Mouse (Mus musculus): ENCODE results near the gene Dnali1.

Gene Dnali1

DNA sequence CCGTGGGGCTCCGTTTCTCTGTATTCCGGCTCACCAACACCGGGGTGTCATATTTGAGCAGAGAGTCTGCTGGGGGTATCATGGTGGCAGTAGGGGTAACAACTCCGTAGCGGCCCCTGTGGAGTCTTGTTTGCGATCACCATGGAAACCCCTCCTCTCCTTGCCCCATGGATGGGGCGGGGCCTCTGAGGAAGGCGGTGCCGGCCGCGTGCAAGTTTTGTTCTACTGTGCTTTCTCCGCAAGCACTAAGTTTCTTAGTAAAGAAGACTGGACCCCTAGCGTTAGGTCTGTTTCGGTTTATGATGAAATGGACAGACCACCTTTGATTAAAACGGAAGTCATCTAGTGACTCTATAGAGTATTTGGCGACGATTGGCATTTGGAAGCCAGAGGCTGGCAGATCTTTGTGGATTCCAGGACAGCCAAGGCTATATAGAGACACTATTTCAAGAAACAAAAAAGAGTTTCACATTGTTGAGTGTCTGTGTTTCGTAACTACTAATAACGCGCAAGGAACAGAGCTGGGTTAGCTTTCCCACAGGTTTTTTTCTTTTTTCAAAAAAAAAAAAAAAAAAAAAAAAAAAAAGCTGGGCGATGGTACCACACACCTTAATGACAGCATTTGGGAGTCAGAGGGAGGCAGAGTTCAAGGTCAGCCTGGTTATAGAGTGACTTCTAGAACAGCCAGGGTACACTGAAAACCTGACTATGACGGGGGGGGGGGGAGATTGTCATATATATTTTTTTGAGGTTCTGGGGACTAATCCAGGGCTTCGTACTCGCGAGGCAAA is at the start of gene Dnali1:
TSS of gene Dnali1 (minus strand) at position 187 of the 791 bp plus-strand sequence.
- ATAC-seq (ENCODE audit: low TSS enrichment): peak; percentile 39; the same call in 1 of the 2 replicates

DNA sequence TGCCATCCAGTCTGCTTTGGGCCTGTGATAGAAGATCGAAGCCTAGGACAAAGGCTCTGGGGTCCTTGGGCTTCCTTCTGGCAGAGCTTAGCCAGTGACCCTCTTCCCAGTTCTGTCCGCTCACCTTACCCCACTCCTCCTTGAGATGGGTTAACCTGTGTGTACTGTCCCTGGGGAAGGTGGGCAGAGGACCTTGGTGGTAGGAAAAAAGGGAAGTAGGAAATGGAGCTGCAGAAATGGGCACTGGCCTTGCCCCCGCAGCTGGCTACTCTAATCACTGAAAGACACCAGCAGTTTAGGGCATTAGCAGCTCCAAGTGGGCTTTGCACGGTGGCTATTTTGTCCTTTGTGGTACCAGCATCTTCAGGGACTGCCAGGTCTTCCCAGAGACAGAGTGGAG is 49.6 kb upstream of the Dnali1 start:
- ATAC-seq (ENCODE audit: low TSS enrichment): no peak

DNA sequence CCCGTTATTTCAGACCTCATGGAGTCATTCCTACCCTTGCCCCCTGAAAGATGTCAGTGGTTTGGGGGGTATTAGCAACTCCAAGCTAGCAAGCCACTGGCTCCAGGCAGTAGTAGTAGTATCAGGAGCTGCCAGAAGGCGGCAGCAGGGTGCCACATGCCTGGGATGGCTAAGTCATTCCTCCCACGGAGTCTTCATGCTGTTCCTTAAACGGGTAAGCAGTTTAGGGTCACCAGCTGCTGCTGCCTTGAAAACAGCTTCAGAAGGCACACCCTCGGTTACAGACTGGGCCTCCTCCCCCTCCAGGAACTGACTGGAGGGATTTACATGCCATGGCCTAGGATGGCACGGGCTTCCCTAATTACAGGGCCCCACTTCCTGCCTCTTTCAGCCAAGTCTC is 49.1 kb upstream of the Dnali1 start:
- peak; percentile 73 for ATAC-seq (ENCODE audit: low TSS enrichment)

DNA sequence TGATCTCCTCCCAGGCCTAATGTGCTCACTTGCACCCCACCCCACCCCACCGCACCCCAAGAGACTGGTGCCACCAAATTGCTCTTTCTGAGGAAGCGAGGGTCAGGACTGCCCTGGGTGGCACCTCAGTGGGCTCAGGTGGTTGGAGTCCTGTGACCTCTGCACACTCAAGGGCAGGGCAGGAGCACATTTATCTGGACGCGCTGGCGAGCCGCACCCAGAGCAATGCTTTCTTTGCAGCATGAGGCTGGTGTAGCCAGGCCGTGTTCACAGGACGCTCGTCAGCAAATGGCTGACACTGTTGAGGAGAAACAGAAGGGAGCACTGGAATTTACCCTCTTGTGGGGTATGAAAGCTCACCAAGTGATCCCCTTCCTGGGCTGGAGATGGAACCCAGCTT is 39.9 kb upstream of the Dnali1 start:
- ATAC-seq (ENCODE audit: low TSS enrichment): no peak

DNA sequence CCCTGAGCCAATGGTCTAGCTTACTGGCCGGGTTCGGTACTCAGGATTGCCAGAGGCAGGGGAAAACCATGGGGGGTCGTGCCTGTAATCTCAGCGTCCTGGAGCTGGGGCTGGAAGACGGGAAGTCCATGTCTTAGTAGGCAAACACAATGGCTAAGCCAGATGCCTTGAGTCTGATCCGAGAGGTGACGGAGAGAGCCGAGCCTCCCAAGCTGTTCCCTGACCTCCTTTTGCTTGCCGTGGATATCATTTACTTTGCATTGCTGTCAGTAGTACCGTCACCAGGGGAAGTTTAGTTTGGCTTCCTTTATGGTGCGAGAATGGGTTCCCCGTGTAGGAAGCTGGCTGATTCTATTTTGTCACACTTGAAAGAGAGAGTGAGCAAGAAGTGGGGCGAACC is 35.8 kb upstream of the Dnali1 start:
- peak; percentile 78 for ATAC-seq (ENCODE audit: low TSS enrichment)

DNA sequence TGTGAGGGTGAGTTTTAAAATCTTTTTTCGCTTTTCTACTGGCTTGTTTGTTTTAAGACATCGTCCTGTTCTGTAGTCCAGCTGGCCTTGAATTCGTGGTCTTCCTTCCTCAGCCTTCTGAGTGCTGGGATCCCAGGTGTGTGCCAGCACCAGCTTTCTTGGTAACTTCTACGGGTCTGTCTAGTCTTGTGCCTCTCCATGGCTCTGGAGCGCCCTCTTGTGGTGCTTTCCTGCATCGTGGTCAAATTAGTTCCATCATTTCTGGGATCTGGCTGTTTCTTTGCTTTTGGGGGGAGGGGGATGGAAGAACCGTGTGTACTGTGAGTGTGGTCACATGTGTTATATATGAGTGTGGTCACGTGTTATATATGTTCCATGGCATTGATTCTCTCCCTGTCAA is 34.0 kb upstream of the Dnali1 start:
- ATAC-seq (ENCODE audit: low TSS enrichment): peak; percentile 47; the same call in 1 of the 2 replicates

DNA sequence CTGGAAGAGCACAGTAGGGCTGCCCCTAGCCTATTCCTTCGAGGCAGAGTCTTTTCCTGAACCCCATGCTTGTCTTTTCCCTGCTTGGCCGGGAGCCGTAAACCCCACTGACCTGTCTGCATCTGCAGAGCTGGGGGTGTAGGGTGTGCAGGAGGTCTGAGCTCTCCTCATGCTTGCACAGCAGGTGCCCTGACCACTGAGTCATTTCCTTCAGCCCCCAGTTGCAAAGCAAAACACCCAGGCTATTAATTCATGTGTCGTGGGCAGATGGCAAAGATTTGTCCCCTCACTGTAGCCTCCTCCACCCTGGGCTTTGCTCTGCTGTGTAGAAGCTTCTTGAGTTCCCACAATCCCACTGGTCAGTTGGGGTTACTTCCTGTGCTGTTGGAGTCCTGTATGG is 31.9 kb upstream of the Dnali1 start:
- ATAC-seq (ENCODE audit: low TSS enrichment): no peak

DNA sequence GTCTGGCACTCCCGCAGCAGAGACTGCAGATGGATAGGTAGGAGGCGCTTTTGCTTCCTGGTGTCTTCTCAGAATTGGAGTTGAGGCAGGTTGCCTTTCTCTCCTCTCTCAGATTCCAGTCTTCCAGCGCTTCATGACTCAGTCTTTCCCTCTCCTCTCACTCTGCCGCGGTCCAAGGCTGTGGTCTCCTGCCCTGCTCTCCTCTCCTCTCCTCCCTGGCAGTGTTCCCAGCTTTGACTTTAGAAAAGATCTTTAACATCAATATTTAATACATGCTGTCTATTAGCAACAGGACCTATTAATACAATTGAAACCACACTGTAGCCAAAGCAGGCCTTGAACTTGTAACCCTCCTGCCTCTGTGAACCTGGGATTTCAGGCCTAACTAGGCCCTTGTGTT is 30.6 kb upstream of the Dnali1 start:
- no peak for ATAC-seq (ENCODE audit: low TSS enrichment)

DNA sequence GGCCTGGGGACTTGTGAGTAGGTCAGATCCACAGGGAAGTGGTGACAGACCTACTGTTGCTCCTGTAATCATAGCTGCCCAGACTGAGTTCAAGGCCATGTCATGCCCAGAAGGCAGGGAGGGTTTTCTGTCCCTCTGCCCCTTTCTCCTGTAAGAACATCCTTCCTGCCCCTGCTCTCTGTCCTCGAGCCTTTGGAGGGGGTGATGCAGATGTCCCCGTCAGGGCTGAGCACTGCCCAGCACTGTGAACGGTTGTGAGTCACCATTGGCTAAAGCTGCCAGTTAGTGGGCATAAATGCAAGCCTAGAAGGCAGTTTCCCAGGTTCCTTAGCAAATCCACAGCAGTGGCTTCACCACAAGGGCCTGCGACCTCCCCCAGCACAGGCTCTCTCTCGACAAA is 27.5 kb upstream of the Dnali1 start:
- no peak for ATAC-seq (ENCODE audit: low TSS enrichment)

DNA sequence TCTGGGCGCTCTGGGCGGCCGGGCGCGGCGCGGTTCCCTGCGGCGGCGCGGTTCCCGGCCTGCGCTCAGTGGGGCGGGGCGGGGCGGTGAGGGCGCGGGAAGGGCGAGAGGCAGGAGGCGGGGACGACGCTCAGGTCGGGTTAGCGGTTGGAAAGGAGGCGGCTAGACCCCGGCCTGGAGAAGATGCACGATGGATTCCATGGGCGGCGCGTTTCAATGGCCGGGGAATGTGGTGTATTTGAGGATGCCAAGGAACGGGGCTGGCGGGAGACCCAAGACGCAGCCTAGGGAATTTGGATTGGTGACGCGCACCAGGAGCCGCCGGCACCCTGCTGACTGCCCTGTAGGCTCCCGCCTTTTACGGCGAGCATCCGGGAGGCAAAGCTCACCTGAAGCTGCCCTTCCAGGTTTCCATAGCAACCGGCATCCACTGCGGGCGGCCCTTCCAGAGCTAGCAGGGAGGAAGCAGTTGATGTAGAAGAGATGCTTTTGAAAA is 19.9 kb upstream of the Dnali1 start:
- ATAC-seq (ENCODE audit: low TSS enrichment): peak; percentile 80

DNA sequence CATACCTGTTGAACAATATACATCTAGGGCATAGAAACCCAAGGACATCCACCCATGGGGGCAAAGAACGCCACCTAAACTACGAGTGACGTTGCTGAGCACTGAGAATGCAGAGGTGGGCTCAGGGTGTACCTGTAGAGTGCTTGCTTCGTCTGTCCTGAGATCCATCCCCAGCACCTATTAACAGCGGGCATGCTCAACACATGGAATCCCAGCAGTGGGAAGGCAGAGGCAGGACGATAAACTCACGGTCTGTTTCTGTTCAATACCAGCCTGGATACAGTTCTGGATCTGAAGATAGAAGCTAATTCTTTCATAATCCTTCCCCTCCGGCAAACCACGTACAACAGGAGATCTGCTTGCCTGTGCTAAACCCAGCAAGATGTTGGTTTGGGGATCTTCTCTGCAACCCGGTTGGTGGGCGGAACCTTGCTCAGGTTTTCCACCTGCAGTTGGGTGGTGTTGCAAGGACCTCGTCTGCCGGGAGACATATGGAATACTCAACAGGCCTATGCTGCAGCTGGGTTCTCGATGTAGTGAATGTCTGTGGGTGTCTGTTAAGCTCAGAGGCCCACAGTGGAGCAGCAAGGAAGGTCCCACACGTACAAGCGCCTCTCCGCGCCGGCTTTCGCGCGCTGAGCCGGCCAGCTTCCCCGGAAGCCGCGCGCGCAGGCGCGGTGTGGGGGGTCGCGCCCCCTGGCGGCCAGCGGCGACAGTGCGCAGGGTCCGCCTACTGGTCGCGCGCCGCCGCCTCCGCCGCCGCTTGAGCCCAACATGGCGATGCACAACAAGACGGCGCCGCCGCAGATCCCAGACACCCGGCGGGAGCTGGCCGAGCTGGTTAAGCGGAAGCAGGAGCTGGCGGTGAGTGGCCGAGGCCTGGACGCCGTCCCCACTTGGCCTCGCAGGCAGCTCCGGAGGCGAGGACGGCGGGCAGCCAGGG is 19.2 kb upstream of the Dnali1 start, which contains the start of gene Meaf6:
TSS of gene Meaf6 (plus strand) at position 732 of the 943 bp plus-strand sequence.
- peak; percentile 85 for ATAC-seq (ENCODE audit: low TSS enrichment)

DNA sequence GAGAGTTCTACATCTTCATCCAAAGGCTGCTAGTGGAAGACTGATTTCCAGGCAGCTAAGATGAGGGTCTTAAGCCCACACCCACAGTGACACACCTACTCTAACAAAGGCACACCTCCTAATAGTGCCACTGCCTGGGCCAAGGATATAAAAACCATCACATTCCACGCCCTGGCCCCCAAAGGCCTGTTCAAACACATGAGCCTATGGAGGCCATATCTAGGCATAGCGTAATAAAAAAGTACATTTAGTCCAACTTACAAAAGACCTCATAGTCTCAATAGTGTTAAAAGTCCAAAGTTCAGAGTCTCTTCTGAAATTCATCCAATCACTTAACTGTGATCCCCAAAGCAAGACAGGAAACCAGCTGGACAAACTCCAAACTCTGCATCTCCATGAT is 13.2 kb upstream of the Dnali1 start:
- no peak for ATAC-seq (ENCODE audit: low TSS enrichment)

DNA sequence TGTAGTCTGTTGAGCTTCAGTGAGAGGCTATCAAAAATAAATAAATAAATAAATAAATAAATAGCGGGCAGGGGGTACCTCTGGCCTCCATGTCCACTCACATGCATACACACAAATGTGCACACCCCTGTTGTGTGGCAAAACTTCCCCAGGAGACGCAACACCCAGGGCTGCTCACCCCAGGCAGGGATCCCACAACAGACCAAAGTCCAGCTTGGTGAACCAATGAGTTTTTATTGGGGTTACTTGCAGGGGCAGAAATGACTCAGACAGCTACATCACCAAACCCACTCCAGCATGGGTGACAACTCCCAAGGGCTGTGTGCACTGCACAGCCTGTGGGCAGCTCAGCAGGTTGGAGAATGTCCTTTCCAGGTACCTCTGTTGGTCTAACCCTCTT is 12.2 kb upstream of the Dnali1 start:
- no peak for ATAC-seq (ENCODE audit: low TSS enrichment)

DNA sequence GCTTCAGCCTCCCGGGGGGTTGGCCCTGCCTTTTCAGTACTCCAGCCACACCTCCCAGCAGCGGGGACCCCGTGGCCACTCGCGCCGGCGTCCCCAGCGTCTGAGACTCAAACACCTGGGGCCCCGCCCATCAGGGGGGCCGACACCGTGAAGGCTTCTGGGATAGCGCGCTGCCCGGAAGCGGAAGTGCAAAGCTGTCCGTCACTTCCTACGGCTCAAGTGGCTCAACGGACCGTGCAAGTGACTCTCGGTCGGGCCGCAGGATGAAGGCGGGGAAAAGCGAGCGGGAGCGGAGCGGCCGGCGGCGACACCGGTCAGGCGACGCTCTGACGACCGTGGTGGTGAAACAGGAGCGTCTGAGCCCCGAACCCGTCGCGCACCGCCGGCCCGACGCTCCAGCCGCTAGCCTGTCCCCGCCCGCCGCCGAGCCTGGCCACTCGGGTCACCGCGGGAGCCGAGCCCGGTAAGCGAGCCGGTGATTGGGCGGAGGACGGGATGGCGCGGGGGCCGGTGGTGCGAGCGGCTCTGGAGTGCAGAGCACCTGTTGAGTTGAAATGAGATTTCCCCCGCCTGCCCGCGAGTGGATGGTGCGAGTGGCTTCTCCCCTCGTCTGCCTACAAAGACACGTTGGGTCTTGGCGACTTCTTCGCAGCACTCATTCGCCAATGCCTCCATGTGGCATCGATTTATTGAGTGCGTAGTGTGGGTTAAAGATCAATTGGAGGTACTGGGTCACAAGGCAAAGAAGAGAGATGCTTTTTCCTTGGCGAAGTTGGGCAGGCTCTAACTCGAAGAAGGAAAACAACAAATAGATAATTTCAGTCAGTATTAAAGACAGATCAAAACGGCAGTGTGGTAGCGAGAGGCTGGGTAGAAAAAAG is 1.2 kb upstream of the Dnali1 start, which contains the start of gene Snip1:
TSS of gene Snip1 (plus strand) at position 183 of the 881 bp plus-strand sequence.
- ATAC-seq (ENCODE audit: low TSS enrichment): peak; percentile 98

DNA sequence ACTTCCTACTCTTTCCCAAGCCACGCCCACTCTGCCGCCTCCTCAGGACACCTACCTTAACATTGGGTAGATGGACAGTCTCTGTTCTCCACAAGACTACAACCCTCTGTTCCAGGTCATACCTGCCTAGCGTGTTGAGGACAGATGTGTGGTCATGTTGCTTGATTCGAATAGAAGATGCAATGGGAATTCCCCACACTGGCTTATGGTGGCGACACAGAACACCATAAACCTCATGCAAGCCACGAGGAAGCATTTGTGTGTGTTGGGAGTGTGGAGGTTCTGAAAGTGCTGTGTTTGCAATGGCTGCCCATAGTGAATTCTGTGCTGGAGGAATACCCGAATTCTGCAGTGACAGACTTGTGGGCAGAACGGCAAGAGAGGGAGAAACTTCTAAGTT is 1.7 kb downstream of the Dnali1 start:
- ATAC-seq (ENCODE audit: low TSS enrichment): no peak

DNA sequence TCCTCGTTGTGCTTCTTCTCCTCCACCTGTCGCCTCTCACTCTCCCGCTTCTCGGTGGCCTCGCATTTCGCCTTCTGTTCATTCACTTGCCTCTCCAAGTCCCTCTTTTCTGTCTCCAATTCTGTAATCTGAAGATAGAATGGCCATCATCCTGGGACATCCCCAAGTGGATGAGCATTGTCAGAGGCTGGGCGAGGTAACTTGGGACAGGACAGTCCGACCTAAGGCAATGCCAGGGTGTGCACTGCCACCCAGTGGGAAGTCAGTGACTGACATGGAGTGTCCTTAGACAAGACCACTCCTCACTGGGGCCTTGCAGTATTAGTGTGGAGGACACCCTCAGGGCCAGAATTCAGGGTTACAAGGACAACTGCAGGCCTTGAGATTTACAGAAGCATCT is 6.5 kb downstream of the Dnali1 start:
- ATAC-seq (ENCODE audit: low TSS enrichment): peak; percentile 64; the same call in 1 of the 2 replicates

DNA sequence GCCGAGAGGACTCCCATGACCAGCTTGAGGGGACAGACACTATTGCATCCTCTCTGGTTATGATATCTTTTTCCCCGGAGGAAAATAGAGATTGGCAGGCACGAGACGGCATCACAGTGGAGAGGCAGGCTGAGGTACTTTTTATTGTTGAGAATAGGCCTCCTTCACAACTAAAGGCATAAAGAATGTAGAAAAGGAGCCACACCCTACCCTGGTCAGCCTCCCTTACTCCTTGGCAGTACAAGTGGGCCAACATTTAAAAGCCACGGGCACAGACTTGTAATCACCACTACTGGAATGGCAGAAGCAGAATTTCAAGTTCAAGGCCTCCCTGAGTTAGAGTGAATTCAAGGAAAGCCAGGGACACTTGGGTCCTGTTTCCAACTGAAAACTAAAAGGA is 7.5 kb downstream of the Dnali1 start:
- ATAC-seq (ENCODE audit: low TSS enrichment): no peak

DNA sequence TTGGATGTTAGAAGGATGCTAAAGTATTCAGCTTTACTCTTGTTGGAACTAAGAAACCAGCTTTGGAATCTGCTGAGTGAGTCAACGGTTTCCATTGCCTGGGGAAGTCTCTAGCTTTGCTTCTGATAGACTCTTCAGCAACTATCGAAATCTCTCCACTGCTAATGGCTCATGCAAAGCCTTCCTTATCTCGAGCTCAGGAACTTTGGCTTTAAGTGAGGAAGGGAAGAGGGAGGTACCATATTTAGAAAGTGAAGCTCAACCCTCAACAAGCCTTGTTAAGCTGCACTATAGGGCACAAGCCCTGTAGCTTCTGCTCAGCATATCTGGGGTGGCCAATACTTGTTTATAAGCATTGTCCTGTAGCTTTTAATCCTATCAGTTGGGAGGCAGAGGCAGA is 8.2 kb downstream of the Dnali1 start:
- no peak for ATAC-seq (ENCODE audit: low TSS enrichment)

DNA sequence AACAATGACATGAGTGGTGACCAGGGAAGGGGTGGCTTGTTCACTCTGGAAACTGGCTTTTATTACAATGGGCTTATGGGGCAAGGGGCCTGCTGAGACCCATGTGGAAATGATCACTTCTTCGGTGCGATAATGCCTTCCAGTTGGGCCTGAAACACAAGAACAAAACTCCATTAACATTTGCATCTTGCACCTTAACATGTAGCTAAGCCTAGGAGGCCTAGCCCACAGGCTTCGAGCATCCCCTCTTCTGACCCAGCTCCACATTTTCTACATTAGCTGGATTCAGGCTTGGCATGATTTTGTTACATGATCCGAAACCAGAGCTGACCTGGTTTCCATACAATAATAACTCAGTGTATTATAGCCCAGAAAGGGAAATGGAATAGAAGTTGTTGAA is 9.0 kb downstream of the Dnali1 start:
- no peak for ATAC-seq (ENCODE audit: low TSS enrichment)

DNA sequence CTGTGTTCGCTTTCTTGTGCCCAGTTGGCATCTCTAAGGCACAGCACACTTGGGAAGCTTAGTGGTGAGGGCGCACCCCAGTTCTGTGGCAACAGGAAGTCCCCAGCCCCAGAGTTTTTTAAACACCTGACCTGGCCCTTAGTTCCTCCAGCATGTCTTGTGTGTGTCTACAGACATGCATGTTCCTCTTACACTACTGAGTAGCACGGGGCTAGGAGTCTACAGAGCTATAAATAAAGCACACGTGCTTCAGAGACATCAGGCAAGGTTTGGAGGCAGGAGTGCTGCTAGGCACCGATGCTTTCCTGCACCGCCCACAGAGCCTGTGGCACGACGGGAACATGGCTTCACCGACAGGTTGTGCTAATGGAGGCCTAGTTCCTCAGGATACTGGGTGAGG is 10.1 kb downstream of the Dnali1 start:
- peak; percentile 62 for ATAC-seq (ENCODE audit: low TSS enrichment)

DNA sequence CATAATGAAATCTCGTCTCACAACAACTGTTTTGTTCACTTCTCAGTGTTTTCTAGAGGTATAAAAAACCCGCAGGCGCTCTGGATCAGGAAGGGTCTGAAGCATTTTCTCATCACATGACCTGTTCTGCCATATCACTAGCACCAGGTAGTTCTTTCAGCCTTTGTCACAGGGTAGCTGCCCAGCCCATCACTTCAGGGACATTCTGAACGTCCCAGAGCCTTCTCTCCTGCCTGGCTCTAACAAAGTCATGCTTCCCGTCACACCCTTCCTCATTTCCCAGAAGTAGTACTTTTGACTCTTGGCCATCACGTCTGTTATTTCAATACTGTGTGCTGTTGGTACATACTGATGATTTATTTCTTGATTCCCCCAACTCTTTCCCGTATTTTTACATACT is 21.0 kb downstream of the Dnali1 start:
- ATAC-seq (ENCODE audit: low TSS enrichment): no peak
